Mouse (Mus musculus) embryonic facial prominence, embryonic 14.5 days (tissue): ENCODE measurements around the gene Camta1. TPM values are rescaled to one million over a fixed set of nuclear protein-coding genes. Genes with fewer than 3 reads are reported as not detected.

Experiments used
- ATAC-seq: fragments of 200-750 bp; cut with Nextera tagmentation; 2 replicates; pipeline ENCODE4 v1.8.0; 2017; ENCODE audit warnings: low read depth, moderate number of reproducible peaks, moderate TSS enrichment
- DNase-seq: peaks from one replicate; pipeline ENCODE4 v3.0.0-alpha.2; 2015; ENCODE audit warnings: low spot score
- H3K27ac ChIP-seq: fragments of 300-500 bp; sonication (generic); replicated peaks from 2 replicates; pipeline ENCODE4 v1.5.1; 2014; ENCODE audit warnings: low read depth, mild to moderate bottlenecking, low read length, moderate library complexity
- H3K27me3 ChIP-seq: fragments of 300-500 bp; sonication (generic); replicated peaks from 2 replicates; pipeline ENCODE4 v1.6.1; 2014; ENCODE audit warnings: low read length; ENCODE audit not compliant: control insufficient read depth, insufficient read depth
- H3K36me3 ChIP-seq: fragments of 300-500 bp; sonication (generic); 2 replicates; pipeline ENCODE4 v1.6.1; 2014; ENCODE audit warnings: low read length, mixed read lengths; ENCODE audit not compliant: control insufficient read depth, insufficient read depth
- H3K4me1 ChIP-seq: fragments of 300-500 bp; sonication (generic); 2 replicates; pipeline ENCODE4 v1.6.1; 2014; ENCODE audit warnings: antibody characterized with exemption, low read length; ENCODE audit not compliant: control insufficient read depth, insufficient read depth
- H3K4me2 ChIP-seq: fragments of 300-500 bp; sonication (generic); 2 replicates; pipeline ENCODE4 v1.6.1; 2014; ENCODE audit warnings: low read depth, mild to moderate bottlenecking, low read length, moderate library complexity, mixed read lengths
- H3K4me3 ChIP-seq: fragments of 300-500 bp; sonication (generic); 2 replicates; pipeline ENCODE4 v1.5.1; 2014; ENCODE audit warnings: low read depth, mild to moderate bottlenecking, low read length
- H3K9ac ChIP-seq: fragments of 300-500 bp; sonication (generic); 2 replicates; pipeline ENCODE4 v1.6.1; 2014; ENCODE audit warnings: low read depth, mild to moderate bottlenecking, low read length, moderate library complexity, mixed read lengths
- H3K9me3 ChIP-seq: fragments of 300-500 bp; sonication (generic); 2 replicates; pipeline ENCODE4 v1.6.1; 2016; ENCODE audit warnings: low read length; ENCODE audit not compliant: control insufficient read depth
- WGBS: fragments of 180-500 bp; shearing (Covaris S2); extraction: QIAGEN DNeasy Blood & Tissue Kit; methylation state at CpG from one replicate; pipeline ENCODE4 v1.1.7; 2014; 5-methylcytosine and 5-hydroxymethylcytosine counted together
- polyA plus RNA-seq: library from polyadenylated mRNA; unstranded; fragments of >200 nt; fragmentation: Nextera tagmentation; extraction: Ambion mirVana; gene quantifications from 2 replicates; pipeline ENCODE4 v1.2.1, GENCODE M21; 2014

The Camta1 gene
- polyA plus RNA-seq, 1 experiment from 2014 or later, result 77.3 TPM

GRCm38 (mm10) chr4:151306890-151307289, 554.8 kb downstream of the Camta1 start:
- H3K4me2 ChIP-seq, result no peak overlapping the region
- DNase-seq, result no peak
- ATAC-seq, result no peak
- H3K9me3 ChIP-seq, result no peaks in the 10 kb centered on the region
- no peaks in the 10 kb centered on the region for H3K36me3 ChIP-seq
- WGBS, result 79% methylated on average over 11 of the region's 11 CpGs
- no peak overlapping the region for H3K4me3 ChIP-seq
- H3K9ac ChIP-seq, result no peak overlapping the region
- no peaks in the 10 kb centered on the region for H3K27me3 ChIP-seq
- H3K27ac ChIP-seq, result no peak overlapping the region
- peaks cover 14% of the 10 kb centered on the region for H3K4me1 ChIP-seq

- H3K27ac ChIP-seq, result no peak overlapping the region
- H3K36me3 ChIP-seq, result no peaks in the 10 kb centered on the region
- no peak for DNase-seq
- H3K9ac ChIP-seq, result no peak overlapping the region
- H3K4me2 ChIP-seq, result no peak overlapping the region
- no peaks in the 10 kb centered on the region for H3K27me3 ChIP-seq
- H3K4me1 ChIP-seq, result peaks cover 18% of the 10 kb centered on the region
- no peak overlapping the region for H3K4me3 ChIP-seq
- H3K9me3 ChIP-seq, result no peaks in the 10 kb centered on the region
- WGBS, result 63% methylated on average over 11 of the region's 11 CpGs
- ATAC-seq, result no peak
Measured at GRCm38 (mm10) chr4:151306311-151306765, 555.3 kb downstream of the Camta1 start.

- peaks cover 19% of the 10 kb centered on the region for H3K4me1 ChIP-seq
- H3K4me3 ChIP-seq, result no peak overlapping the region
- H3K36me3 ChIP-seq, result no peaks in the 10 kb centered on the region
- H3K4me2 ChIP-seq, result no peak overlapping the region
- no peak overlapping the region for H3K9ac ChIP-seq
- WGBS, result 73% methylated on average over 6 of the region's 6 CpGs
- ATAC-seq, result no peak
- H3K27ac ChIP-seq, result no peak overlapping the region
- no peaks in the 10 kb centered on the region for H3K9me3 ChIP-seq
- no peak for DNase-seq
- no peaks in the 10 kb centered on the region for H3K27me3 ChIP-seq
Measured at GRCm38 (mm10) chr4:151305761-151306160, 555.9 kb downstream of the Camta1 start.

GRCm38 (mm10) chr4:151303931-151304330, 557.7 kb downstream of the Camta1 start:
- no peak overlapping the region for H3K4me2 ChIP-seq
- no peak overlapping the region for H3K4me3 ChIP-seq
- no peak overlapping the region for H3K9ac ChIP-seq
- no peaks in the 10 kb centered on the region for H3K9me3 ChIP-seq
- WGBS, result 71% methylated on average over 3 of the region's 3 CpGs
- no peak for ATAC-seq
- no peak overlapping the region for H3K27ac ChIP-seq
- H3K36me3 ChIP-seq, result no peaks in the 10 kb centered on the region
- DNase-seq, result no peak
- peaks cover 26% of the 10 kb centered on the region for H3K4me1 ChIP-seq
- 0 out of 2 replicates have a peak, but pooled peaks cover 9% of the 10 kb centered on the region for H3K27me3 ChIP-seq

- ATAC-seq (no peak), DNase-seq (no peak)
- Histone ChIP-seq H3K4me3 (no peak overlapping the region), H3K9ac (no peak overlapping the region), H3K27me3 (0 out of 2 replicates have a peak, but pooled peaks cover 9% of the 10 kb centered on the region), H3K36me3 (no peaks in the 10 kb centered on the region), H3K4me2 (no peak overlapping the region), H3K4me1 (peaks cover 26% of the 10 kb centered on the region), H3K9me3 (no peaks in the 10 kb centered on the region), H3K27ac (0 out of 2 replicates have a peak overlapping the region, but pooled peaks have one; percentile 19)
- WGBS, result 82% methylated on average over 5 of the region's 5 CpGs
Measured at GRCm38 (mm10) chr4:151303436-151303835, 558.2 kb downstream of the Camta1 start.

GRCm38 (mm10) chr4:151302195-151303126, 559.2 kb downstream of the Camta1 start:
- H3K27me3 ChIP-seq, result 0 out of 2 replicates have a peak, but pooled peaks cover 9% of the 10 kb centered on the region
- peak; percentile 90 for ATAC-seq
- peaks cover 26% of the 10 kb centered on the region for H3K4me1 ChIP-seq
- 16% methylated on average over 10 of the region's 11 CpGs for WGBS
- H3K4me2 ChIP-seq, result no peak overlapping the region
- H3K9ac ChIP-seq, result no peak overlapping the region
- peak; percentile 96 for DNase-seq
- peak overlapping the region; percentile 75 for H3K27ac ChIP-seq
- H3K36me3 ChIP-seq, result no peaks in the 10 kb centered on the region
- H3K4me3 ChIP-seq, result no peak overlapping the region
- H3K9me3 ChIP-seq, result no peaks in the 10 kb centered on the region

- peaks cover 26% of the 10 kb centered on the region for H3K4me1 ChIP-seq
- ATAC-seq (no peak), DNase-seq (no peak)
- H3K4me2 ChIP-seq, result no peak overlapping the region
- 0 out of 2 replicates have a peak, but pooled peaks cover 9% of the 10 kb centered on the region for H3K27me3 ChIP-seq
- no peak overlapping the region for H3K27ac ChIP-seq
- H3K9ac ChIP-seq, result no peak overlapping the region
- H3K9me3 ChIP-seq, result no peaks in the 10 kb centered on the region
- H3K36me3 ChIP-seq, result no peaks in the 10 kb centered on the region
- no peak overlapping the region for H3K4me3 ChIP-seq
- WGBS, result 54% methylated on average over 8 of the region's 9 CpGs
Measured at GRCm38 (mm10) chr4:151301337-151301736, 560.3 kb downstream of the Camta1 start.

- Histone ChIP-seq H3K9me3 (no peaks in the 10 kb centered on the region), H3K9ac (no peak overlapping the region), H3K27me3 (0 out of 2 replicates have a peak, but pooled peaks cover 9% of the 10 kb centered on the region), H3K4me2 (peak overlapping the region; percentile 10; the same call in 1 of the 2 replicates), H3K27ac (no peak overlapping the region), H3K4me3 (no peak overlapping the region), H3K4me1 (peaks cover 26% of the 10 kb centered on the region), H3K36me3 (no peaks in the 10 kb centered on the region)
- WGBS, result 21% methylated on average over 14 of the region's 15 CpGs
- DNase-seq, result peak; percentile 58
- peak; percentile 62 for ATAC-seq
Measured at GRCm38 (mm10) chr4:151300706-151301105, 561.0 kb downstream of the Camta1 start.
